Mouse (Mus musculus): ENCODE data around the gene Nox4. TPM values are rescaled to one million over a fixed set of nuclear protein-coding genes. Genes with fewer than 3 reads are reported as not detected.

The Nox4 gene
- polyA plus RNA-seq, 1 experiment from 2014 or later = 0.07 TPM

- TF ChIP-seq CTCF (IDR thresholded peaks at IDR 0.05; ENCODE audit: low read depth) (no peak), EP300 (IDR thresholded peaks at IDR 0.05; ENCODE audit: low read depth) (no peak)
- Histone ChIP-seq H3K9ac (replicated peaks) (no peak overlapping the region), H3K4me2 (ENCODE audit: low read depth, low read length) (no peak overlapping the region), H3K9me3 (ENCODE audit: low read length) (no peaks in the 10 kb centered on the region), H3K27me3 (ENCODE audit: insufficient read depth, low read length) (no peaks in the 10 kb centered on the region), H3K27ac (ENCODE audit: low read depth) (no peak overlapping the region), H3K36me3 (replicated peaks; ENCODE audit: insufficient read depth, low read length) (no peaks in the 10 kb centered on the region), H3K4me3 (ENCODE audit: low read depth, low read length) (no peak overlapping the region), H3K4me1 (ENCODE audit: insufficient read depth) (no peaks in the 10 kb centered on the region)
- DNase-seq (no peak), ATAC-seq (no peak)
- 72% methylated on average over 1 of the region's 1 CpGs for WGBS (ENCODE audit: insufficient replicate concordance)
Measured at GRCm38 (mm10) chr7:87303726-87304315, 57.9 kb downstream of the Nox4 start.

GRCm38 (mm10) chr7:87321571-87321970 is 75.7 kb downstream of the Nox4 start:
- Histone ChIP-seq H3K4me1 (ENCODE audit: insufficient read depth) (no peaks in the 10 kb centered on the region), H3K9ac (replicated peaks) (no peak overlapping the region), H3K27ac (ENCODE audit: low read depth) (no peak overlapping the region), H3K4me2 (ENCODE audit: low read depth, low read length) (no peak overlapping the region), H3K27me3 (ENCODE audit: insufficient read depth, low read length) (no peaks in the 10 kb centered on the region), H3K36me3 (replicated peaks; ENCODE audit: insufficient read depth, low read length) (no peaks in the 10 kb centered on the region), H3K4me3 (ENCODE audit: low read depth, low read length) (no peak overlapping the region), H3K9me3 (ENCODE audit: low read length) (no peaks in the 10 kb centered on the region)
- no peak for DNase-seq
- WGBS (ENCODE audit: insufficient replicate concordance) = 80% methylated on average over 3 of the region's 3 CpGs
- ATAC-seq = no peak
- no peak for TF ChIP-seq EP300 (IDR thresholded peaks at IDR 0.05; ENCODE audit: low read depth)
- no peak for TF ChIP-seq CTCF (IDR thresholded peaks at IDR 0.05; ENCODE audit: low read depth)

- no peak overlapping the region for H3K9ac ChIP-seq (replicated peaks)
- H3K27ac ChIP-seq (ENCODE audit: low read depth) = no peak overlapping the region
- no peaks in the 10 kb centered on the region for H3K4me1 ChIP-seq (ENCODE audit: insufficient read depth)
- H3K27me3 ChIP-seq (ENCODE audit: insufficient read depth, low read length) = no peaks in the 10 kb centered on the region
- H3K4me3 ChIP-seq (ENCODE audit: low read depth, low read length) = no peak overlapping the region
- no peak for TF ChIP-seq EP300 (IDR thresholded peaks at IDR 0.05; ENCODE audit: low read depth)
- TF ChIP-seq CTCF (IDR thresholded peaks at IDR 0.05; ENCODE audit: low read depth) = no peak
- H3K36me3 ChIP-seq (replicated peaks; ENCODE audit: insufficient read depth, low read length) = no peaks in the 10 kb centered on the region
- H3K9me3 ChIP-seq (ENCODE audit: low read length) = no peaks in the 10 kb centered on the region
- DNase-seq (no peak), ATAC-seq (no peak)
- H3K4me2 ChIP-seq (ENCODE audit: low read depth, low read length) = no peak overlapping the region
- WGBS (ENCODE audit: insufficient replicate concordance) = 68% methylated on average over 1 of the region's 1 CpGs
Measured at GRCm38 (mm10) chr7:87322085-87322484, 76.2 kb downstream of the Nox4 start.

GRCm38 (mm10) chr7:87330782-87331558 is 85.1 kb downstream of the Nox4 start:
- WGBS (ENCODE audit: insufficient replicate concordance) = 71% methylated on average over 5 of the region's 5 CpGs
- H3K9ac ChIP-seq (replicated peaks) = no peak overlapping the region
- no peak overlapping the region for H3K4me3 ChIP-seq (ENCODE audit: low read depth, low read length)
- H3K27me3 ChIP-seq (ENCODE audit: insufficient read depth, low read length) = no peaks in the 10 kb centered on the region
- ATAC-seq (no peak), DNase-seq (no peak)
- no peaks in the 10 kb centered on the region for H3K9me3 ChIP-seq (ENCODE audit: low read length)
- no peaks in the 10 kb centered on the region for H3K4me1 ChIP-seq (ENCODE audit: insufficient read depth)
- no peaks in the 10 kb centered on the region for H3K36me3 ChIP-seq (replicated peaks; ENCODE audit: insufficient read depth, low read length)
- H3K4me2 ChIP-seq (ENCODE audit: low read depth, low read length) = no peak overlapping the region
- TF ChIP-seq EP300 (IDR thresholded peaks at IDR 0.05; ENCODE audit: low read depth) (no peak), CTCF (IDR thresholded peaks at IDR 0.05; ENCODE audit: low read depth) (no peak)
- no peak overlapping the region for H3K27ac ChIP-seq (ENCODE audit: low read depth)

GRCm38 (mm10) chr7:87345598-87345997 is 99.7 kb downstream of the Nox4 start:
- no peaks in the 10 kb centered on the region for H3K36me3 ChIP-seq (replicated peaks; ENCODE audit: insufficient read depth, low read length)
- no peak overlapping the region for H3K27ac ChIP-seq (ENCODE audit: low read depth)
- no peak for TF ChIP-seq CTCF (IDR thresholded peaks at IDR 0.05; ENCODE audit: low read depth)
- no peak for TF ChIP-seq EP300 (IDR thresholded peaks at IDR 0.05; ENCODE audit: low read depth)
- no peak overlapping the region for H3K4me2 ChIP-seq (ENCODE audit: low read depth, low read length)
- H3K27me3 ChIP-seq (ENCODE audit: insufficient read depth, low read length) = no peaks in the 10 kb centered on the region
- 46% methylated on average over 3 of the region's 3 CpGs for WGBS (ENCODE audit: insufficient replicate concordance)
- no peak for DNase-seq
- no peak for ATAC-seq
- no peak overlapping the region for H3K4me3 ChIP-seq (ENCODE audit: low read depth, low read length)
- H3K9ac ChIP-seq (replicated peaks) = no peak overlapping the region
- H3K9me3 ChIP-seq (ENCODE audit: low read length) = no peaks in the 10 kb centered on the region
- no peaks in the 10 kb centered on the region for H3K4me1 ChIP-seq (ENCODE audit: insufficient read depth)

GRCm38 (mm10) chr7:87352818-87353217 is 106.9 kb downstream of the Nox4 start:
- H3K27ac ChIP-seq (ENCODE audit: low read depth) = no peak overlapping the region
- H3K4me2 ChIP-seq (ENCODE audit: low read depth, low read length) = no peak overlapping the region
- no peaks in the 10 kb centered on the region for H3K27me3 ChIP-seq (ENCODE audit: insufficient read depth, low read length)
- no peak for TF ChIP-seq CTCF (IDR thresholded peaks at IDR 0.05; ENCODE audit: low read depth)
- TF ChIP-seq EP300 (IDR thresholded peaks at IDR 0.05; ENCODE audit: low read depth) = no peak
- H3K4me3 ChIP-seq (ENCODE audit: low read depth, low read length) = no peak overlapping the region
- no peaks in the 10 kb centered on the region for H3K9me3 ChIP-seq (ENCODE audit: low read length)
- WGBS (ENCODE audit: insufficient replicate concordance) = 38% methylated on average over 2 of the region's 2 CpGs
- DNase-seq = no peak
- ATAC-seq = no peak
- no peaks in the 10 kb centered on the region for H3K36me3 ChIP-seq (replicated peaks; ENCODE audit: insufficient read depth, low read length)
- no peaks in the 10 kb centered on the region for H3K4me1 ChIP-seq (ENCODE audit: insufficient read depth)
- no peak overlapping the region for H3K9ac ChIP-seq (replicated peaks)

Measured in liver, postnatal 0 days (tissue).